ENCODE assay signal across 24 mouse cellular contexts in genomic region chr1:89705670-89706069, GRCm38 (mm10).
DNase-seq lines count a peak whose midpoint lies in the region; ATAC-seq lines count a peak whose summit lies in the region.
"Had no signal": no experiment of that assay in that cellular context is flagged by ENCODE, and none has a peak within 500 bp of the region (broad histone marks: within the 10 kb centered on the region; RNA-seq: fewer than 3 reads in every experiment).

No protein-coding gene starts in this region.

- no peak overlapping the region for H3K9ac ChIP-seq in hindbrain, embryonic 13.5 days
- H3K9ac ChIP-seq: forebrain, embryonic 13.5 days; heart, embryonic 12.5 days; heart, embryonic 15.5 days; hindbrain, embryonic 15.5 days had no signal

- WGBS in hindbrain, embryonic 13.5 days = 92% methylated on average over 6 of the region's 6 CpGs
- WGBS in hindbrain, embryonic 10.5 days = 89% methylated on average over 6 of the region's 6 CpGs

- no peaks in the 10 kb centered on the region for H3K9me3 ChIP-seq in hindbrain, embryonic 13.5 days
- H3K9me3 ChIP-seq in hindbrain, embryonic 10.5 days = no peaks in the 10 kb centered on the region
- H3K9me3 ChIP-seq: forebrain, embryonic 10.5 days; forebrain, embryonic 13.5 days; heart, embryonic 12.5 days; heart, embryonic 15.5 days; hindbrain, embryonic 15.5 days had no signal

- H3K4me3 ChIP-seq in hindbrain, embryonic 13.5 days = no peak overlapping the region
- no peak overlapping the region for H3K4me3 ChIP-seq in hindbrain, embryonic 10.5 days
- H3K4me3 ChIP-seq: forebrain, embryonic 10.5 days; forebrain, embryonic 13.5 days; heart, embryonic 12.5 days; heart, embryonic 15.5 days; hindbrain, embryonic 15.5 days had no signal

- H3K27ac ChIP-seq in hindbrain, embryonic 13.5 days = 0 out of 2 replicates have a peak overlapping the region, but pooled peaks have one; percentile 18
- no peak overlapping the region for H3K27ac ChIP-seq in hindbrain, embryonic 10.5 days
- H3K27ac ChIP-seq: forebrain, embryonic 10.5 days; forebrain, embryonic 13.5 days; heart, embryonic 15.5 days; hindbrain, embryonic 15.5 days had no signal

- ATAC-seq in hindbrain, embryonic 13.5 days (ENCODE audit: low FRiP score) = no peak
- ATAC-seq in monocyte, adult 5-6 weeks (replicated peaks; ENCODE audit: insufficient number of reproducible peaks, low FRiP score, low TSS enrichment, poor library complexity, severe bottlenecking) = no peak
- ATAC-seq: activated CD4-positive, CD25-positive, alpha-beta regulatory T cell, adult 4 months; CD4-positive, CD25-positive, alpha-beta regulatory T cell, adult 4 months; forebrain, embryonic 13.5 days; forebrain, embryonic 16.5 days; intestine, postnatal 0 days had no signal

- peaks cover 80% of the 10 kb centered on the region for H3K4me1 ChIP-seq in hindbrain, embryonic 13.5 days (replicated peaks)
- peaks cover 85% of the 10 kb centered on the region for H3K4me1 ChIP-seq in hindbrain, embryonic 10.5 days (replicated peaks)

- no peak for DNase-seq in hindbrain, embryonic 10.5 days (ENCODE audit: low spot score)
- peak; percentile 42 to 61 for DNase-seq in cerebellum, adult 18-20 months
- DNase-seq in cerebellum, adult 8-10 months = peak; percentile 38
- DNase-seq in cerebellum, postnatal 25 days = peak; percentile 48 to 55
- DNase-seq in gastrocnemius, postnatal 25 days = no peak
- no peak for DNase-seq in left cerebral cortex, adult 9 months (ENCODE audit: low spot score in 2 of 2)
- DNase-seq: adrenal gland, adult 8-10 months; adrenal gland, postnatal 36 days; gastrocnemius, postnatal 14 days; heart, adult 18-20 months; heart, postnatal 10 days; heart, postnatal 36 days; kidney, adult 2 months had no signal

- H3K27me3 ChIP-seq in hindbrain, embryonic 13.5 days = peaks cover 38% of the 10 kb centered on the region
- peaks cover 32% of the 10 kb centered on the region for H3K27me3 ChIP-seq in hindbrain, embryonic 10.5 days (ENCODE audit: insufficient read depth, poor library complexity, severe bottlenecking)
- H3K27me3 ChIP-seq: heart, embryonic 12.5 days; heart, embryonic 15.5 days; hindbrain, embryonic 15.5 days had no signal

- no peak overlapping the region for H3K4me2 ChIP-seq in hindbrain, embryonic 13.5 days
- H3K4me2 ChIP-seq: forebrain, embryonic 13.5 days; heart, embryonic 12.5 days; heart, embryonic 15.5 days; hindbrain, embryonic 15.5 days had no signal

- peaks cover 19% of the 10 kb centered on the region for H3K36me3 ChIP-seq in hindbrain, embryonic 13.5 days
- peaks cover 25% of the 10 kb centered on the region for H3K36me3 ChIP-seq in hindbrain, embryonic 10.5 days
- H3K36me3 ChIP-seq: heart, embryonic 15.5 days; hindbrain, embryonic 15.5 days had no signal

Comparison
In these comparisons a context has a peak if more than half of its experiments do, and no peak if none do; other contexts are left out.
1. DNase-seq: peak in cerebellum, adult 18-20 months (2 of 2), cerebellum, adult 8-10 months (single experiment) and cerebellum, postnatal 25 days (2 of 2); none in hindbrain, embryonic 10.5 days (single experiment), gastrocnemius, postnatal 25 days (single experiment) and left cerebral cortex, adult 9 months (0 of 2).